Mouse (Mus musculus): ENCODE data around the gene Ppp6r1.

DNA sequence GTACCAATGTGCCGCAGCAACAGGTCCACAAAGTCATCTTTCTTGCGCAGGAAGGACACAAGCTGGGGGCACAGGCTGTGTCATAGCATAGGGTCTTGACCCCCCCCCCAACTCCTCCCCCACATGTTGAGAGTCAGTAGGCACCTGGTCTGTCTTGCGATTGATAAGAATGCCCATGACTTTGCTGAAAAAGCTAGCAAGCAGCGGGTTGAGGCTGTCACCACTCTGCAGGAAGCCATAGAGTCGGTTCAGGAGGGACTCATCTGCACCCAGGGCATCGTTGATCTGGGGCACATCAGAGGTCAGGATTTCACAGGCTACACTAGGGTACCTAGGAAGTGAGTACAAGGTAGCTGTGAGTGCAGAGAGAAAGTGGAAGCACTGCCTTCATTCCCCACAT is 15.6 kb downstream of the Ppp6r1 start:
- no peak for TF ChIP-seq GABPA (IDR thresholded peaks at IDR 0.05; ENCODE audit: low read depth, low read length)
- TF ChIP-seq CTCF (IDR thresholded peaks at IDR 0.05 in 2 of 3, conservative IDR thresholded peaks at IDR 0.05 in 1 of 3; ENCODE audit: control insufficient read depth in 1 of 3, insufficient read depth in 1 of 3, low read depth in 2 of 3, low read length in 3 of 3, poor library complexity in 1 of 3, severe bottlenecking in 1 of 3), result no peak
- no peak for TF ChIP-seq EP300 (IDR thresholded peaks at IDR 0.05; ENCODE audit: low read depth in 1 of 2, low read length in 2 of 2)
- TF ChIP-seq SIN3A (IDR thresholded peaks at IDR 0.05; ENCODE audit: low read length), result no peak
- no peak for TF ChIP-seq ZKSCAN1 (IDR thresholded peaks at IDR 0.05; ENCODE audit: low read depth, low read length)
- TF ChIP-seq POLR2AphosphoS2 (IDR thresholded peaks at IDR 0.05; ENCODE audit: low read length), result no peak
- no peak for TF ChIP-seq POLR2A (IDR thresholded peaks at IDR 0.05; ENCODE audit: control insufficient read depth in 1 of 2, insufficient read depth in 1 of 2, low read depth in 1 of 2, low read length in 2 of 2, poor library complexity in 1 of 2)
- no peak for TF ChIP-seq POLR2AphosphoS5 (IDR thresholded peaks at IDR 0.05; ENCODE audit: borderline replicate concordance, low read depth, low read length)
- TF ChIP-seq MYC (IDR thresholded peaks at IDR 0.05; ENCODE audit: low read depth, low read length), result no peak
- no peak for TF ChIP-seq ETS1 (IDR thresholded peaks at IDR 0.05; ENCODE audit: low read depth, low read length)
- TF ChIP-seq NRF1 (IDR thresholded peaks at IDR 0.05; ENCODE audit: insufficient read depth, low read depth, low read length, poor library complexity, severe bottlenecking), result no peak
- TF ChIP-seq MAX (IDR thresholded peaks at IDR 0.05; ENCODE audit: low read length), result no peak
- no peak for TF ChIP-seq TAL1 (IDR thresholded peaks at IDR 0.05; ENCODE audit: low read length)
- TF ChIP-seq MEF2A (IDR thresholded peaks at IDR 0.05; ENCODE audit: extremely low read depth, insufficient replicate concordance, low read depth, low read length, poor library complexity, severe bottlenecking), result no peak

All from MEL (cell line).